Mouse (Mus musculus): ENCODE results near the gene Nup50.

The Nup50 gene

DNA sequence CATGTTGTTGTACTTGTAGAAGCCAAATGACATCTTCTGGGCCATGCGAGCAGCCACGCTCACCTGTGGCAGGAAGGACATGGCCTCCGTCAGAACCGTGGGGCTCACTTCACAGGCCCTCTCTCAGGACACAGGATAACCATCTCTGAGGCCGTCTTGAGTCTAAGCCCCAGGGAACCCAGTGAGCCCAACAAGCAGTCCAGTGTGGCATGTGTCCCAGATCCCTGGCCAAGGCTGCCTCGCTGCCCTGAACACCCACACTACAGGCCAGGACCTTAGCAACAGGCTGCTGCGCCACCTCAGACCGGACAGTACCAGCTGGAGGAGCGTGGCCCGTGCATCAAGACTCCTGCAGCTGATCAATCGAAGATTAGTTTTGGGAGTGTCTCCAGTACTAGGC, 30.0 kb downstream of the Nup50 start:
- DNase-seq (ENCODE audit: low read depth): no peak

DNA sequence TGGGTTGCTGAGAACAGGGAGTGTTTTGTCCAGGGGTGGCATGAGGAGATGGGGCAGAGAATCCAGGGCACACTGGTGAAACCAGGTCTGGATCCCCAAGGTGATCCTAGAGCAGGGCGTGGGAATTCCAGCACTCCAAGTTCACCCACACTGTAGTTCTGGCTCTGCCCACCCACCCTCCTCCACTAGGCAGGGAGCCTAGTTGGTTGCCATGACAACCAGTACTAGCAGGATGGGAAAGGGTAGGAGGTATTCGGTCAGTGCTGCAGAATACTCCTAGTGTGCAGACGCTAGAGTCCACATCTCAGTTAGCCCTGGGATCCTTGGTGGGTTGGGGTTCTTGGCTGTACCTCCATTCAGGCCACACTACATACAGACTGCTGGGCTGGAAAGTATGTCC, 34.6 kb downstream of the Nup50 start:
- no peak for DNase-seq (ENCODE audit: low read depth)

DNA sequence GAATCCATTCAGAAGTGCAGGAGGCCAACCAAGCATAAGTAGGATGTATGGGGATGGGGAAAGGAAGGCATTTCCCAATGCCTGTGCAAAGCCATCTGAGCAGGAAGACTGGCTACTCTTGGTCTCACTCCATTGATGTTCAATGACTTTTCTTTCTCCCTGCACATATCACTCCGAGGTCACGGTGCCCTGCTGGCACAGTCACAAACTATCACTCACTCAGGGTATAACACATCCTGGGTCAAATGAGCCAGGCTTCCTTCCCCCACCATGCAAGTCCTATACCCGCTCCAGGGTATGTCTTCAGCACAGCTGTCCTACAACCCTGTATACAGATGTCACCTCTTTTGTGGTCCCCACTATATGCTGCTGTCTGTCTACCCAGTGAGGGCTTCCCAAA, 35.1 kb downstream of the Nup50 start:
- DNase-seq (ENCODE audit: low read depth): no peak

DNA sequence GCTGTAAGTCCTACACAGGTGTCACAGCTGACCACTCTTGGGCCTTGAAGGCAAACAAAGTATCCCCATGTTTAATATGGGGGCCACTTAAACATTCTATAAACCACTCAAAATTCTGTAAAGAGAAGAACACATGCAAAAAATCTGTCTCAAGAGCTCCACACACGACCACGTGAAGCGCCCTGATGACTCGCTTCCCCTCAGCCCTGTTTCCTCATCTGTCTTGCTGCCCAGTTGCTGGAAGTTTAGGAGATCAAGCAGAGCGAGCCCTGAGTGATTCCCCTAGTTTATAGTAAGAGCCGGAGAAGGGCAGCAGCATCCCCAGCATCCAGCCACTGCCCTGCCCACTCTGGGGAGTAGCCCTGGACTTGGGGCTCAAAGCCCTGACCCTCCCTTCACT, 36.7 kb downstream of the Nup50 start:
- DNase-seq (ENCODE audit: low read depth): no peak

DNA sequence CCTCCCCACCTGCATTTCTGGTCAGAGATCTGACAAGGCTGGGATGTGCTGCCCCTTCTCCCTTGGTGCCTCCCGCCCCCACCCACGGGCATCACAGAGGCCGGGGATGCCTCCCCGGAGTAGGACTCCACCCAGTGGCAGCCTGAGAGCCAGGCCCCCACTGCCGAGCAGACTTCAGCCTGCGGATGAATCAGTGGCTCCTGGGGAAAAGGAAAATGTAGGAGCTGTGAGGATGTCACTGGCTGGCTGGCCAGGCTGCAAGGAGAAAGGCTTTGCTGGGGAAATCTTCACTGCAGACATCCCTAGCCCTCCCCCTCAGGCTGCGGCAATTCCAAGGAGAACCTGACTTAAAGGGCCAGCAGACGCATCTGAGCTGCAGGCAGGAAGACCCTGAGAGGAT, 37.5 kb downstream of the Nup50 start:
- no peak for DNase-seq (ENCODE audit: low read depth)

DNA sequence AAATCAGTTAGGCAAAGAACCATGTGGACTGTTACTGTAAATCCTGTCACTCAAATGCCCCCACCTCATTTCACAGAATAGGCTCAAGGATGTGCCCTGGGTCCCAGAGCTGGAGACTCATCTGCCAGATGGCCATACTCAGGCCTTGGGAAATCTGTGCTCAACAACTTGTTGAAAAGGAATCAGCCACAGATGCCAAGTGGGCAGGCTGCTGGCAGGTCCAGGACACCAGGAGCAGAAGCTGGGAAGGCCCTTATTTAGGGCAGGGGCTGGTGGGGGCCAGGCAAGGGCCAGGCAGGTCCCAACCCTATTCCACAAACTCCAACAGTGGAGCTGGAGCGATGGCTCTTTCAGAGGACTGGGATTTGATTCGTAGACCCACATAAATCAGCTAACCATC, 39.3 kb downstream of the Nup50 start:
- DNase-seq (ENCODE audit: low read depth): no peak

DNA sequence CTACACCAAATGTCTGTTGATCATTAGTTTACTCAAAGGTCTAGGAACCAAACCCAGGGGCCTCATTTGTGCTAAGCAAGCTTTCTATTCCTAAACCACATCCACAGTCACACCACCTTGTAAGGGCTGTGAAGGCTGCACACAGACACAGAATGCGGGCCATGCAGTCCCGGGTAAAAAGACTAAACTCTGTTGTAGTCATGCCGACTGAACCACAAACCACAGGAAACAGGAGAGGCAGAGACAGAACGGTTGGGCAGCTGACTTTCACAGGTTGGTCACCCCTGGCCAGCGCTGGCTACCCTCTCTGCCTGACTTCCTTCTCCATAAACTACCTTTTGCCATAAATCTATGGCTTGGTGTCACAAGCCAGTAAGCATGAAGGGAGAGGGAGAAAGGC, 41.6 kb downstream of the Nup50 start:
- no peak for DNase-seq (ENCODE audit: low read depth)

DNA sequence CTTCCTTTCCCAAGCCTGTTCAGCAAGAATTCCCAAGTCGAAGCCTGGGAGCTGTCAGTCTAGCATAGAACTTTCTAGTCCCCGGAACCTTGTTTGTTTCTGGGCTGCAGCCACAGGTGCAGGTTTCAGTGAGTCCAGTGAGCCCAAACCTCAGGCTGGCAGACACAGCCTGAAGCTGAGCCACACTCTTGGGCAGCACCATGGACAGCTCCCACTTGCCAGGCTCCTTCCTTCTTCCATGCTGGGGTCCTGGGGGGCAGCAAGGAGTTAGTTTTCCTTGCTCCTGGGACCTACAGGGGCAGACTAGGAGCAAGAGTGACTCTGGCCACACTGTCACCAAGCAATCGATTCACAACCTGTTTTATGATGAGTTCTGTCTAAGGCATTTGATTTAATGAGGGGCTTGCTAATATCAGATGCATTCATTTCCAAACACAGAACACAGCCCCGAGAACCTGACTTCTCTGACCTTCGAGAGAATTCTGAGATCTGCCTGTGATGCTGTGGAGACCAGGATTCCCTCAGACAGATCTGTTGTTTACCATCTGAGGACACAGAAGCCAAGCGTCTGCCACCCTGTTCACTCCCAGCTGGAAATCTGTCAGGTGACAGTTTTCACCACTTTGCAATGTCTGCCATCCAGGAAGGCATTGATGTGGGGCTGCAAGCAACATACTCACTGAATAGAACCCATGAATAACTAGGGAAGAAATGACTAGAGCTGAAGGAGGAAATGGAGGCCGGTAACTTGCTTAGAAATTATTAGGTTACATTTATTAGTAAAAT, 42.6 kb downstream of the Nup50 start:
- DNase-seq (ENCODE audit: low read depth): peak; percentile 59

DNA sequence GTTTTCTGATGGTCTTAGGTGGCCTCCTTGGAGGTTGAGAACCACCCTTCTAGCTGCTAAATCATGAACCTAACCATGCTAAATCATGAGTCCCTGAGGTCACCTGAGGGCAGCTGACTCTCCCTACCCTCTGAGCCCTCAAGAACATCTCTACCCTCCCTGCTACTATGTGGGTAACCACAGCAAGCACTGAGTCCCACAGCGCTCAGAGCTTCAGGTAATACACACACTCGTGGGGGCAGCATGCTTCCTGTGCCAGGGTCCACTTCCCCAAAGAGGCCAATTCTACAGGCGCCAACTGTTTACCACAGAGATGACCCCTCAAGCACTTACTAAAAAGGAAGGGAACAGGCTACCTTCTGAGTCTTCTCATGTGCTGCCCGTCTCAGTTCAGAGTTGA, 45.3 kb downstream of the Nup50 start:
- DNase-seq (ENCODE audit: low read depth): no peak

DNA sequence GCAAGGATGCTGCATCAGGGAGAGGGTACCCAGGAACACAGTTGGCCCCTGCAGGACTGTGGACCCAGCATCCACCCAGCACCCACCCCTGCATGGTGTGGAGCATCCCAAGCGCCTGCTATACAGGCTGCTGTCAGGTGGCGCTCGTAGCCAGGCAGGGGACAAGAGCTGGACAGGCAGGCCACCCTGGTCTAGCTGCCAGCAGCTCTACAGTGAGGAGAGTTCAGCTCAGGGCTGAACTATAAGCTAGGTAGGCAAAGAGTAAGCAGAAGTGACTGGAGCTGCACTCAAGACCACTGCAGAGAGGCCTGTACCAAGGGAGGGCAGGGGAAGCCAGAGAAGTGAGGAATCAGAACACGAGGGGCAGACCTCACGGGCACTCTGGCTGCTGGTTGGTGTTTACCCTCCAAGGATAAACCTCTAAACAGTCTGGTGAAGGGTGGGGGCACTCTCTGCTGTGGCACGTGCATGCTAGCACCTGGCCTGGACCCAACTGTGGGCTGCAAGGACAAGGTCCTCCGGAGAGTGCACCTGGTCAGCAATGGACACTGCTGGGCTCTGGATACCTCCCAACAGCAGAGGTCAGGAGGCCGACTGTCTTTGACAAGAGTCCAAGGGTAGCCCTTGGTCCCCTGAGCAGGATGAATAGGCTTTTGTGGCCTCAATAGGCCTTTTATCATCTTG, 49.8 kb downstream of the Nup50 start:
- no peak for DNase-seq (ENCODE audit: low read depth)

DNA sequence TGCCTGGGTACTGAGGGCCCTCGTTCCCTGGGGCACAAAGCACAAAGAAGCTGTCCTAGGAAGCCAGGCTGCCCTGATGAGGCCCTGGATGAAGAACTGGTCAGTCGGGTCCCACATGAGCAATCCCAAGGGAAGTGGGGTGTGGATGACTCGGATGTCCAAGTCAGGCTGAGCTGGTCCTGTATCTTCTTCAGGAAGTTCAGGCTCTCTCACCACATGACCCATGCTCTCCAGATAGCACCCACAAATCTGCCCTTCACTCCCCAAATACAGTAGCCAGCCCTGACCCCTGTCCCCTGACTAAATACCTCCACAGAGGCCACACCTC, 50.3 kb downstream of the Nup50 start:
- no peak for DNase-seq (ENCODE audit: low read depth)

DNA sequence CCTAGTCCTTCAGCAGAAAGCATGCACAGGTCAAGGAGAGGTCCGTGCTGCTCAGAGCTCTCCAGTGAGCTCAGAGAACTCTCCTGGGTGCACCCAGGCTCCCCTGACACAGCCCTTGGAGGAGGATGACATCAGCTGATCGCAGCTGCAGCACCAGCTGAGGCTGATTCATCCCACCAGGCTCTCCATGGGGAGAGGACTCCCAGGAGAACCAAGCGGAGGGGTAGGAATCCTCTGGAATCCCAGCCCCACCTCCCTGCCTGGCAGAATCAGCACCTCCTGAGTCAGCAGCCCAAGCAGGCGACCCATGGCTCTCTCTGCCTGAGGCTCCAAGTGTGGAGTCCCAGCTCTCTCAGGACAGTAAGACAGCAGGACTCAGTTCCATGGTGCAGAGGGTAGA, 52.5 kb downstream of the Nup50 start:
- no peak for DNase-seq (ENCODE audit: low read depth)

DNA sequence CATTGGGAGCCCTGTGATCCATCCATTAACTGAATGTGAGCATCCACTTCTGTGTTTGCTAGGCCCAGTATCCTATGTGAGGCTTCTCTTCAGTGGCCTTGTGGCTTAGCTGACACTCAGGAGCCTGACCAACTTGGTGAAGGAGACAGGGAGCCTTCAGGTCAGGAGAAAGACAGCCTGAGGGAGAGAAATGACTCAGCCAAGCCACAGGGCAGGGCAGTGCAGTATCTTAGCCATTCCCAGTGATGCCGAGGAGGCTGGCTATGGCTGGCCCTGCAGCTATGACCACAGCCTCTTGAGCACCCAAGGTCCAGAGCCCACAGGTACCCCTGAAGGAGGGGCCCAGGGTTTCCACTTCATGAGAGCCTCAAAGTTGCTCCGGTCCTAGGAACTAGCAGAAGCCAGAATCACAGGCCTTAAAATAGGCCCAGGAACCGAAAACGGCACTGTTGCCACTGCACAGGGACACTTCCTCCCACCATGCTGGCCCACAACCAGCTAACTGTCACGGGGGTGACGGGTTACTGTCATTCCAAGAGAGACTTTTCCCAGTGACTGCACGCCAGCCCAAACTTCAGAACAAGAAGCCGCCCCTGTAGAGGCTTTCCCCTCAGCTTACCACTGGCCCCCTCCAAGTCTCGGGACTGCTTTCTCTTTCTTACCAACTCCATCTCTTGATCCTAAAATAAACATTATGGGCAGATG, 58.5 kb downstream of the Nup50 start:
- DNase-seq (ENCODE audit: low read depth): no peak

DNA sequence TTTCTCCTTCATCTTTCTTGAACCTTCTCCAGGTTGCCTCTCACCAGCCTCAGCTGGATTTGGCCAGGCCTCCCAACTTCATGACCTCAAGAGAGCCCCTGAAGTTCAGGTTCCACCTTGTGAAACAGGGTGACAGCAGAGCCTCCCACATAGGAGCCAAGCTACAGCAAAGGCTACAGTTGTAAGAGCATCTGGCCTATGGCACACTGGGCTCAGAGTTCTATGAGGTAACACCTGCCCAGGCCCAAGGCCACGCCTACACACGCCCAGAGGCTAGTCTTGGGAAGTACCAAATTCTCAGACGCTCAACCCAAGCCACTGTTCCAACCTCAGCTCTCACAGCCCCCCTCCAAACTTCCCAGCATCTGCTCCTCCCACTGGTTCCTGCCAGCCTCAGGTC, 59.7 kb downstream of the Nup50 start:
- no peak for DNase-seq (ENCODE audit: low read depth)

DNA sequence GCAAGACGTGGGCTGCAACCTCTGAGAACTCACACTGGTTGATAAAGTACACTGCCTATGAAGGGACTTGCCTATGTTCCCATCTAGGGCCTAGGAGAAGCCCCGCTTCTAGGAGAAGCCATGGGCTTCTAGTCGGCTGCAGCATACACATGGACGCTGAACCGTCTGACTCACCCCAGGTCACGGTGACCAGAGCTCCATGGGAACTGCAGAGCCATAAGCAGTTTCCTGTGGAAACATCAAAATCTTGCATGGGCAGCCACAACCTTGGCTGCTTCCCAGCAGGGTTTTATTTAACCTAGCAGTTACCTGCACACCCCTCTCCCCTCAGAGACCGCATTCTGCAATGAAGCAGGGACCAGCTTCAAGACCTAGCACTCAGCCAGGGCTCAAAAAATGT, 60.5 kb downstream of the Nup50 start:
- no peak for DNase-seq (ENCODE audit: low read depth)

DNA sequence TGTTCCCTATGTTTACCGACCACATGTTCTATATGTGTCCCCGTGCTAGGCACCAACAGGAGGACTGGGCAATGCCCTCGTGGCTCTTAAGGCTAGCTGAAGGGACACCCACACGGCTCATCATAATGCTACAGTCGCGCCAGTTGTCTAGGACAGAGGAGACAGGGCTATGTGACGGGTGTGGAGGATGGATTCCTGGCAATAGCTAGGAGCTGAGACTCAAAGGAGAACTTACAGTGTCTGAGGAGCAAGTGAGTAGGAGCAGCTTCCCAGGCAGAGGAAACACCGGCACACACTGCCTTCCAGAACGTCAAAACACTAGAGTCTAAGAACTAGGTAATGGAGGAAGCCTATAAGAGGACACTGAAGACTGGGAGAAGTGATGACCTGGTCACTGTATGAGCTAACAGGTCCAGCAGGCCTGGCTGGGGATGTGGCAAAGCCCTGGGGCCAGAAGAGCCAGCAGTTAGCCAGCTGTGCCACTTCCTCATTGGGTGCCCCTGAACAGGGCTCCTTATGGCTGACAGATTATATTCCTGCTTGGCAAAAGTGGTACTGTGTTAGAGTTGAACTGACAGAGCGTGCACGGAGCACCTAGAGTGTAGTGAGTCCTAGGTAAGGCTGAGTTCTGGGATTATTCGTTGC, 62.4 kb downstream of the Nup50 start:
- DNase-seq (ENCODE audit: low read depth): no peak

DNA sequence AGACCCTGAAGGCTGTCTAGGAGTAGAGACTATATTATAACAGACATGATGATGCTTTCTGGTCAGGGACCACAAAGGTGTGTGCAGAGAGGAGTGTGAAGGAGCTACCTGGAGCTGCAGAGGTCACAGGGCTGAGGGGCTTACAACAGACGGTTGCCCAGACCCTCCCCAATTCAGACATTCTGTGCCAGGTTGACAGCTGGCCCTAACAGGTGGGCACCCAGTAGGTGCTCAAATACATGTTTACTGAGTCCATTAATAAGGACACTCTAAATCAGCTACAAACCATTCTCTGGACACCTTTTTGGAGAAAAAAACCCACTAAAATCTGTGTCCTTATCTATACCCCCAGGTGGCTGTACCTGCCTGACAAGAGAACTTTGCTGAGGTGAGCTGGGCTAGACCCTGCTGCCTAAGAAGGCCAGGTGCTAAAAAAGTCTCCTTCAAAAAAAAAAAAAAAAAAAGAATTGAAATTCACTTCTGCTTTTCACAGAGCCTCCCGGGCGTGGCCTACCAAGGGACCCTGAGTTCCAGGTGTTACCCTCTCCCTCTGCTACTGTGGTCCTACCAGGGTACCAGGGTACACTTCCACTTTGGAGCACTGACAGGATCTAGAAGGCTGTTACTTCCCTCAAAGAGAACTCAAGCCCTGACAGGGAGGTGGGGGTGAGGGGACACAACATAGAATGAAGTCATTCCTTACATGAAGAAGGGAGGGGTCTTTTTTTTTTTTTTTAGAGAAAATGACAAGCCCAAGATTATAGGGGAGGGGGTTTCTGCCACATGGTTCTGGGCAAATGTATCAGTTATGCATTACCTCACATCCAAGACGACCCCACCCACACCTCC, 63.2 kb downstream of the Nup50 start:
- DNase-seq (ENCODE audit: low read depth): no peak

DNA sequence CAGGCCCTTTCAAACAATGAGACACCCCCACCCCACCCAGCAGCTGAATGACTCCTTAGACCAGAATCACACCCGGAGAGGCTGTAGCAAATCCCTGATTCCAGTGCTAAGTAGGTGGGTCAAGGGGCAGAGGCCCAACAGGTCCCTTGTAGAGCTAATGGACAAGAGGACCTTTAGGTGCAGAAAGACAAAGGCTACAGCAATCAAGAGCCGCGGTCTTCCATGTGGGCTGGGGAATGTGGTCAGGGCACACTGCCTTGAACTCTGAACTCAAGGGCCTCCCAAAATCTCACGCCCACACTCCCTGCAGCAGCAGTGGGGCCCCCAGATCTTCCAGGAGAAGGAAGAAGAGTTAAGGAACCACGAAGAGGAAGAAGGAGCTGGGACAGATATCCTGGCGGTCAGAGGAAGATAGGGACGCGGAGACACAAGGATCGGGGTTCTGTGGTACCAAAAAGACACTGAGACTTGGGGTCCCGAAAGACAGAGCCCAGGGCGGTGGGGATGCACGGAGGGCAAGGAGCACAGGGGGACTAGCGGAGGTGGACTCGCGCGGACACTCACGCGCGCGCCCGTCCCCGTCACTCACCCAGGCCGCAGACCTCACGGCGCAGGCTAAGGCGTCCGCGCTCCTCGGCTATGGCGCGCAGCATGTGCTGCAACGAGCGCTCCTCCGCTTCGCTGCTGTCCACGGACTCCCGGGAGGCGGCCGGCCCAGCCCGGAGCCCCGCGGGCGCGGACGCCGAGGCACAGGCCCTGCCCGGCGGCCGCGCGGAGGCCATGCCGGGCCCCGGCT, 64.0 kb downstream of the Nup50 start:
- DNase-seq (ENCODE audit: low read depth): no peak

DNA sequence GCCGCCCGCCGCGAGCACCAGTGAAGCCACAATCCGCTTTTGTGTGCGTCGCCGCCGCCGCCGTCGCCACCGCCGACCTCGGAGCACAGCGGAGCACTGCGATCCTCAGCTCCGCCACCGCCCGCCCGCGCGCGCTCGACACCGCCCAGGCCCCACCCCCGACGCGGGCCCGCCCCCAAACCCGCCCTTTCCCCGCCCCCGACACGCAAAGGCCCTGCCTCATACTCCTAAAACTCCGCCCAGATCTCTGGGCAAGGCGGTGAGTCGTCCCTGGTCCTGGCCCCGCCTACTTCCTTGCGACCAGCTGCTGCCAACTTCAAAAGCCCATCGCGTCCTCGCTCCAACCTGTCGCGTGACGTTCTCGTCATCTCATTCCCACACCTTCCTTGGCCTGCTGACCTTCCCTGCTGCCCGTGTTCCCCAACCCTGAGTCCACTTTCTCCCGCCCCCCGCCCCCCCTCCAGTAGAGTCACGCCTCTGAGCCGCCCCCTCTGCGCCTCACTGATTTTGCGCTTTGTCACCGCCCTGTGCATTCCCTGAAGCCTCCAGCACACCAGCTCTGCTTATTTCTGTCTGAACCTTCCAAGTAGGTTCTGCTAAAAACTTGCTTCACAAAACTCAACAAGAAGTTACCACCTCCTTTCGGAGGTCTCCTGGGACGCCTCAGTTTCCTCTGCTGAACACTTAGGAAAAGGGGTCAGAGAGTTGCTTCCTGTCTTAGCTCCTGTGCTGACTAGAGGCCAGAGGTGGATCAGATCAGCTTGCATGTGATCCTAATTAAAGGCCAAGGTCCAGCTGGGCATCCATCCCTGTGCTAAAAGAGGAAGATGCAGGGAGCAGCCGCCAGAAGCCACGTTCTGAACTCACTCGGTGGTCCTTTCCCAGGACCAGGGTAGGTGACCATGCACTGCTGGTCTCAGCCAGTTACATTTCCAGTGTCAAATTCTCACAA, 64.9 kb downstream of the Nup50 start, which contains the start of gene 5031439G07Rik:
Gene 5031439G07Rik, minus strand, starts transcription at position 678 of the 952 bp plus-strand sequence.
- peak; percentile 96 for DNase-seq (ENCODE audit: low read depth)

DNA sequence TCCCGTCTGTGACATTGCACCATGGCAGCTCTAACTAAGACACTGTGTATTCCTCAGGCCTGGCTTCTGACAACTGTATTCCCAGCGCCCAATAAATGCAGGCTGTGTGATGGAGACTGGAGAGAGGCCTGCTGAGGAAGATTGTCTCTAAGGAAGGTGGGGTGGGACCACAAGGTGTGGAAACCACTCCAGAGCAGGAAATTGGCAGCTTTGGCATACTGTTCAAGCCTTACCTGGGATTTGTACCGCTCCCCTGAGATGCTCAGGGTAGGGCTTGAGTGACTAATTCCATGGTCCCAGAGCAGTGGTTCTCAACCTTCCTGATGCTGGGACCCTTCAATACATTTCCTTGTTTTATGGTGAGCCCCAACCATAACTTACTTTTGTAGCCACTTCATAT, 65.9 kb downstream of the Nup50 start:
- no peak for DNase-seq (ENCODE audit: low read depth)

Measured in induced T-regulatory cell, adult 2 months (primary cell).